Mouse (Mus musculus) thymus, postnatal 10 days (tissue): ENCODE data around the gene Frem2.

ENCODE experiments used
- DNase-seq, 2 experiments: peaks; one replicate each; pipeline ENCODE4 v3.0.0; 2021; ENCODE audit warnings: low spot score in 2 of 2

Frem2 gene

DNA sequence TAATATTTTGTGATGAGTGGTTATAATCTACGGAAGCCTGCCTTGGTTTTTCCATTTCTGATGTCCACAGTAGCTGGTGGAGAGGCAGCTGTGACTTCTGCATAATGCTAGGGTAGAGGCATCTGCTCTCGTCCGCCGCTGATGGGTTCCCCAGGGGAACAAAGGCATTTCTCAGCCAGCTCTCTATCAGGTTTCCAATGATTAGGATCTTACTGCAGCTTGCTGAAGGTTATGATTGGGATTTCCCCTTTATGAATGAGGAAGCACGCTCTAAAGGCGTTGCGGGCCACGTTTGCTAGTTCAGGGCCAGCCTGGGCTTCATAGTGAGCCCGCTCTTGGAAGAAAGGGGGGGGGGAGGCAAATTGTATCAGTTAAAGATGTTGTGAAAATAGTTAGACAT lies 190.7 kb downstream of the Frem2 start:
- DNase-seq, result no peak

GRCm38 (mm10) chr3:53465330-53465729 lies 191.8 kb downstream of the Frem2 start:
- no peak for DNase-seq

DNA sequence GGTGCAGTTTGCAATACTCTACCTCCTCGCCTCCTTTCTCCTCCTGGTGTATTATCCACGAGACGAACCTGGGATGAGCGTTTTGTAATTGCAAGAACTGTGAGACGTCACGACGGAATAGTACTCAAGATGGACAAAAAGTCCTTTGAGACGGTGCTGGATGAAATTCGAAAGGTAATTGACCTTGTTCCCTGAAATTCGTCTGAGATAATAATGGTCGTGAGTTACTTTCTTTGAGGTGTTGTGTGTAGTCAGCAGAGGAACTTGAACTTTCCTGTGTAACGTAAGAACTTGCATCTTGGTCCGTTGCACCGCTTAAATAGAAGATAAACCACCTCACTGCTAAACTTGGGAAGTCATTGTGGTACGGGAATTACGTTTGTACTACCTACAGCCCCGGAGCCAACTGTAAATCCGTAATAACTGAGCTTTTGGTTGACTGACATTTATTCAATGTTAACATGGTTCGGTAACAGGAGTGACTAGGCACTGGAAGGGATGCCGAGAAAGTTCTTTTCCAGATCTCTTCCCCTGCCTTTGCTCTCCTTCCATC lies 192.9 kb downstream of the Frem2 start:
- DNase-seq, result no peak
